Mouse (Mus musculus) liver, embryonic 11.5 days (tissue): ENCODE measurements around the gene Vps16. TPM values are rescaled to one million over a fixed set of nuclear protein-coding genes. Genes with fewer than 3 reads are reported as not detected.
A peak's percentile ranks its signal among the peaks of the same experiment; 100 is the strongest.

Experiments used
- ATAC-seq: fragments of 200-750 bp; cut with Nextera tagmentation; replicated peaks from 2 replicates; pipeline ENCODE4 v1.8.0; 2017; ENCODE audit warnings: moderate number of reproducible peaks, mild to moderate bottlenecking, moderate TSS enrichment, moderate library complexity; ENCODE audit not compliant: low FRiP score
- DNase-seq: peaks from one replicate; pipeline ENCODE4 v3.0.0-alpha.2; 2017; ENCODE audit warnings: low spot score
- H3K27ac ChIP-seq: fragments of 300-500 bp; sonication (generic); 2 replicates; pipeline ENCODE4 v1.5.1; 2014; ENCODE audit warnings: mild to moderate bottlenecking, low read depth, low read length, control low read depth
- H3K27me3 ChIP-seq: fragments of 300-500 bp; sonication (generic); replicated peaks from 2 replicates; pipeline ENCODE4 v1.6.1; 2014; ENCODE audit warnings: low read length, mixed read lengths; ENCODE audit not compliant: control insufficient read depth, insufficient read depth
- H3K36me3 ChIP-seq: fragments of 300-500 bp; sonication (generic); 2 replicates; pipeline ENCODE4 v1.6.1; 2014; ENCODE audit warnings: mild to moderate bottlenecking, low read length, moderate library complexity, mixed read lengths; ENCODE audit not compliant: control insufficient read depth, insufficient read depth
- H3K4me1 ChIP-seq: fragments of 300-500 bp; sonication (generic); replicated peaks from 2 replicates; pipeline ENCODE4 v1.6.1; 2014; ENCODE audit warnings: low read length, mixed read lengths; ENCODE audit not compliant: control insufficient read depth, insufficient read depth
- H3K4me2 ChIP-seq: fragments of 300-500 bp; sonication (generic); 2 replicates; pipeline ENCODE4 v1.6.1; 2014; ENCODE audit warnings: mild to moderate bottlenecking, control low read depth, moderate library complexity
- H3K4me3 ChIP-seq: fragments of 300-500 bp; sonication (generic); 2 replicates; pipeline ENCODE4 v1.5.1; 2014; ENCODE audit warnings: low read depth, low read length, control low read depth
- H3K9ac ChIP-seq: fragments of 300-500 bp; sonication (generic); 2 replicates; pipeline ENCODE4 v1.6.1; 2014; ENCODE audit warnings: low read depth, low read length, control low read depth
- H3K9me3 ChIP-seq: fragments of 300-500 bp; sonication (generic); 2 replicates; pipeline ENCODE4 v1.6.1; 2016; ENCODE audit warnings: low read length, inconsistent platforms, mixed read lengths; ENCODE audit not compliant: control insufficient read depth
- WGBS: fragments of 180-500 bp; shearing (Covaris S2); extraction: QIAGEN DNeasy Blood & Tissue Kit; methylation state at CpG from one replicate; pipeline ENCODE4 v1.1.7; 2014; 5-methylcytosine and 5-hydroxymethylcytosine counted together
- polyA plus RNA-seq: library from polyadenylated mRNA; unstranded; fragments of >200 nt; fragmentation: Nextera tagmentation; extraction: Ambion mirVana; gene quantifications from 2 replicates; pipeline ENCODE4 v1.2.1, GENCODE M21; 2014

The Vps16 gene
- polyA plus RNA-seq, 1 experiment from 2014 or later: 69.6 TPM

DNA sequence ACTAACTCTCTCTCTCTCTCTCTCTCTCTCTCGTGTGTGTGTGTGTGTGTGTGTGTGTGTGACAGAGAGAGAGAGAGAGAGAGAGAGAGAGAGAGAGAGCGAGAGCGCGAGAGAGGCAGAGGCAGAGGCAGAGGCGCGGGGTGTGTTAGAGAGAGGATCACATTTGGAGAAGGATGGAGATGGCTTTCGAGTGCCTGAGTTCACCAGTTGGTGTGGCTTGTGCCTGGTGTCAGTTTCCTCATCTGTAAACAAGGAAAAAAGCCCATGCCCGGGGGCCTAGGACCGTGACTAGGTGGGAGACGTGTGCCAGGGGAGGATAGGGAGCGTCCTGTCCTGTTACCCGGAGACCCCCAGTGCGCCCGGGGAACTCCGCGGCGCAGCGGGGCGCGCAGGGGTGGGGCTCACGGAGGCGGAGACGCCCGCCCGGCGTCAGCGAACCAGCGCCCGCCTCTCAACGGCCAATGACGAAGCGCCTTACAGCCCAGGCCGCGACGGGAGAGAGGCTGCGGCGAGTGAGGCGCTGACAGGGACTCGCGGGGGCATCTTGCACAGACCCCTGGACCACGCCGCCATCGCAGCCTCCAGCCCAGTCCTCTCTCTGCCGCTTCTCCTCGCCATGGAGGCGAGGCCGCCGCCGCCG is 25.8 kb downstream of the Vps16 start, which contains the start of gene Ptpra:
Gene Ptpra (plus strand): TSS at position 485 of the 640 bp plus-strand sequence.
- H3K4me3 ChIP-seq: peak within 1 kb of the TSS; percentile 87

DNA sequence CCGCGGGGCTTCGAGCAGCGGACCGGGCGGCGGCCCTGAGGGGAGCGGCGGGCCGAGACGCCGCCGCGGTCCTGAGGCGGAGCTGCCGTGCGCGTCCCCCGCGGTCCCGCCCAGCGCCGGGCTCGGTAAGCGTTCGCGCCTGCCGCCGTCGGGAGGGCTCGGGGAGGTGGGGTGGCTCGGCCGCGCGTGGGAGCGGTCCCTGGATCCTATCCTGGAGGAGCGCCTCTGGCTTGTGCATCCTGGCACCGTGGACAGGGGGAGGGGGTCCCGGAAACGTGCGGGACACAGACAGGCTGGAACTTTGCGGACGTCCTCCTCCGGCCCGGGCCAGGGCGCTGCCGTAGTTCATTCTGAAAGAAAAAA is 26.3 kb downstream of the Vps16 start:
- DNase-seq (no peak), ATAC-seq (peak; percentile 89)
- Histone ChIP-seq H3K4me1 (peaks cover 35% of the 10 kb centered on the region), H3K9ac (peak overlapping the region; percentile 81), H3K4me2 (peak overlapping the region; percentile 95), H3K27me3 (no peaks in the 10 kb centered on the region), H3K36me3 (no peaks in the 10 kb centered on the region), H3K9me3 (no peaks in the 10 kb centered on the region), H3K4me3 (peak overlapping the region; percentile 87), H3K27ac (peak overlapping the region; percentile 72; the same call in 1 of the 2 replicates)
- WGBS: 0% methylated on average over 46 of the region's 47 CpGs

More for the DNA sequence above, 25.8 kb downstream of the Vps16 start, which contains the start of gene Ptpra:
- peak within 1 kb of the TSS; percentile 72 for H3K27ac ChIP-seq
- peak within 1 kb of the TSS; percentile 81 for H3K9ac ChIP-seq
- H3K27me3 ChIP-seq: no peaks in the 10 kb centered on the region
- DNase-seq (peak; percentile 96), ATAC-seq (peak; percentile 97)
- WGBS: 0% methylated on average over 46 of the region's 50 CpGs
- no peaks in the 10 kb centered on the region for H3K36me3 ChIP-seq
- H3K9me3 ChIP-seq: no peaks in the 10 kb centered on the region
- peak within 1 kb of the TSS; percentile 95 for H3K4me2 ChIP-seq
- H3K4me1 ChIP-seq: peaks cover 35% of the 10 kb centered on the region

DNA sequence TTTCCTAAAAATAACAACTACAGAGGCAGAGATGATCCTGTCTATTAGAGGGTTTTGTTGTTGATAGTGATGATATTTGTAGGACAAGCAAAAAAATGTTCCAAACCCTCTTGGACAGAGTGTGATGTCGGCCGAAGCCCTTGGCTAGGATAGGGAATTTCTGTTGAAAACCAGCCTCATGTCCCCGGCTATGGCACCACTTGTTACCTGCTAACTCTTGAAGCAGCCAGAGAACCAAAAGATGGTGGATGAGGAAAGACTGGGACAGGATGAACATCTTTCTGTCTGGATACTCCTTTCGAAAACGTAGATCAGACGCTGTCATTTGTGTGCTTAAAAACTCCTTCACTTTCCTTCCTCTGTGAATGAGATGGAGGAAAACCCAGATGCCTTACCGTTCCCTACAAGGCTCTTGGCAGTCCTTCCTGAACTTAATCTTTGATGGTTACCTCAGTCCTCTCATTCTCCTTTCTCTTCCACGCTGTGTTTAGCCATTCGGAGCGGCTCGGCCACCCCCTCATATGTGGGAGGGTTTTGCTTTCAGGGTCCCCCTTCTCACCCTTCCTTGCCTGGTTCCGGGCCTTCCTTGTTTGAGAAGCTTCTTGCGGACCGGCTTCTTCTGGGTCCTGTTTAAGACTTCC is 27.1 kb downstream of the Vps16 start:
- no peak for DNase-seq
- Histone ChIP-seq H3K9me3 (no peaks in the 10 kb centered on the region), H3K4me1 (peaks cover 35% of the 10 kb centered on the region), H3K4me2 (peak overlapping the region; percentile 95), H3K4me3 (peak overlapping the region; percentile 87), H3K27ac (no peak overlapping the region), H3K27me3 (no peaks in the 10 kb centered on the region), H3K36me3 (no peaks in the 10 kb centered on the region), H3K9ac (peak overlapping the region; percentile 81)
- WGBS: 74% methylated on average over 14 of the region's 14 CpGs
- ATAC-seq: no peak

DNA sequence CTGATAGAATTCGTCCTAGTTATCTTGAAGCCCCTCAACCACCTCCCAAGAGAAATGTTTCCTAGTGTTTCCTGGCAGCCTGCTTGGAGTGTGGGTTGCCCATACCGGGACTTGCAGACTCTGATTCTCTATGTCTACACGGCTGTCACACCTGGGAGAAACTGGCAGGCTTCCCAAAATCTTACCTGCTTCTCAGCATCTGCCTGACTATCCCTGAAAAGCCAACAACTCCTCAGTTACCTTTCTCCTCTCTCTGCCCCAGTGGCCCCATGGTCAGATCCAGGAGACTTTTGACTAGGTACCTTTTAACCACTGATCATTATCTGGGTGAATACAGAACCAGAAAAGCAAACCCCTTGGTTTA is 27.6 kb downstream of the Vps16 start:
- 59% methylated on average over 3 of the region's 3 CpGs for WGBS
- no peaks in the 10 kb centered on the region for H3K9me3 ChIP-seq
- peaks cover 35% of the 10 kb centered on the region for H3K4me1 ChIP-seq
- no peak for DNase-seq
- no peaks in the 10 kb centered on the region for H3K27me3 ChIP-seq
- no peak for ATAC-seq
- peak overlapping the region; percentile 87; the same call in 1 of the 2 replicates for H3K4me3 ChIP-seq
- no peaks in the 10 kb centered on the region for H3K36me3 ChIP-seq
- H3K27ac ChIP-seq: no peak overlapping the region
- peak overlapping the region; percentile 95 for H3K4me2 ChIP-seq
- no peak overlapping the region for H3K9ac ChIP-seq

DNA sequence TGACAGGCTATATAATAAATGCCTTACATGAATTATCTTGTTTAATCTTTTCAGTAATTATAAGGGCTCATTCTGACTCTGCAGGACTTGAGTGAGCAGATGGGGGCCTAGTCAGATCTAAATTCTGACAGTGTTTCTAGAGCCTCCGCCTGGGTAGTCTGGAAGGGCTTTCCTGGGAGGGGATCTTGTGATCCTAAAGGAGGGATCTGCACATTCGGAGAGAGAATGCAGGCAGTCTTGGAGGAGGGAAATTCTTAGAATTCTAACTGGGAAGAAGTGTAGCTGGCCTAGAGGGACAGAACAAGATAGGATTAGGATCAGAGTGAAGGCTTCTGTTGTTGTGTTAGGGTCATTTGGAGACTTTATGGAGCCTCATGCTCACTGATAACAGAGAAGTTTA is 28.1 kb downstream of the Vps16 start:
- H3K4me2 ChIP-seq: peak overlapping the region; percentile 95; the same call in 1 of the 2 replicates
- peaks cover 35% of the 10 kb centered on the region for H3K4me1 ChIP-seq
- H3K27ac ChIP-seq: no peak overlapping the region
- H3K4me3 ChIP-seq: no peak overlapping the region
- 49% methylated on average over 2 of the region's 2 CpGs for WGBS
- H3K27me3 ChIP-seq: no peaks in the 10 kb centered on the region
- no peaks in the 10 kb centered on the region for H3K9me3 ChIP-seq
- no peak for DNase-seq
- H3K36me3 ChIP-seq: no peaks in the 10 kb centered on the region
- no peak overlapping the region for H3K9ac ChIP-seq
- no peak for ATAC-seq

DNA sequence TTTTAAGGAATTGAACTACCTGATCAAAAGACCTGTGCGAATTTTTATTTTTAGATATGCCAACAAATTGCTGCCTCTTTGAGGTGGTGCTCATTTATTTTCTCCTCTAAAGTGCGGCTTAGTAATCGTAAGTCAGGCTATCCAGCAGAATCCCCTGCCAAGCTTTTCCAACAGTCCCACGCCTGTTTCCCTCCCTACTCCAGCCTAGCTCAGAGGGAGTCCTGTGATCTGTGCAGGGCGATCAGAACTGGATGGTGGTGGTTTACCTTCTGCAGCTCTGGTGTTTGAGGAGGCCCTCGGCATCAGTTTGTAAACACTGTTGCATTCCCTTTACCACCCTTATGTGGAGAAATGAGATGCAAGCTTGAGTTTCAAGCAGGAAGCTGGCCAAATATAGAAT is 29.3 kb downstream of the Vps16 start:
- Histone ChIP-seq H3K9me3 (no peaks in the 10 kb centered on the region), H3K4me3 (no peak overlapping the region), H3K27ac (no peak overlapping the region), H3K27me3 (no peaks in the 10 kb centered on the region), H3K36me3 (no peaks in the 10 kb centered on the region), H3K9ac (no peak overlapping the region), H3K4me2 (no peak overlapping the region), H3K4me1 (peaks cover 35% of the 10 kb centered on the region)
- no peak for DNase-seq
- 73% methylated on average over 6 of the region's 6 CpGs for WGBS
- no peak for ATAC-seq

DNA sequence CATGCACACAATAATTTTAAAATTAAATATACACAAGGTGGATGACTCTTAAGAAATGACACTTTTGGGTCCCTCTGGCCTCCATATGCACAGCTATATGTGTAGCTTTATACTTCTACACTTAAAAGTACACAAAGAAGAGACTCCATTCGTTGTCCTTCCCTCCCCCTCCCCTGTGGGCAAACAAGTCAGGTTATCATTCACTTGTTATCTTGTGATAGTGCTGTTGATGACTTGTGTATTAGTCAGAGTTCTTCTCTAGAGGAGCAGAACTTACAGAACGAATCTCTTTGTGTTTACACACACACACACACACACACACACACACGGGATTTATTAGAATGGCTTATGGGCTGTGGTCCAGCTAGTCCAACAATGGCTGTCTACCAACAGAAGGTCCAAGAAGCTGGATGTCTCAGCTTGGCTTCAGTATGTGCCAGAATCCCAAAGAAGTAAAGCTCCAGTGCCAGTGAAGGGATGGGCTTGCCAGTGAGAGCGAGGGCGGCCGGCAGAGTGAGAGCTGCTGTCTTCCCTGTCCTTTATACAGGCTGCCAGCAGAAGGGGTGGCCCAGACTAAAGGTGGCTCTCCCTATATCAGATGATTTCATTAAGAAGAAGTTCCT is 30.7 kb downstream of the Vps16 start:
- H3K4me2 ChIP-seq: no peak overlapping the region
- H3K27me3 ChIP-seq: no peaks in the 10 kb centered on the region
- H3K36me3 ChIP-seq: no peaks in the 10 kb centered on the region
- WGBS: 74% methylated on average over 6 of the region's 6 CpGs
- DNase-seq: no peak
- H3K27ac ChIP-seq: no peak overlapping the region
- no peak for ATAC-seq
- no peaks in the 10 kb centered on the region for H3K9me3 ChIP-seq
- H3K9ac ChIP-seq: no peak overlapping the region
- H3K4me3 ChIP-seq: no peak overlapping the region
- peaks cover 28% of the 10 kb centered on the region for H3K4me1 ChIP-seq

DNA sequence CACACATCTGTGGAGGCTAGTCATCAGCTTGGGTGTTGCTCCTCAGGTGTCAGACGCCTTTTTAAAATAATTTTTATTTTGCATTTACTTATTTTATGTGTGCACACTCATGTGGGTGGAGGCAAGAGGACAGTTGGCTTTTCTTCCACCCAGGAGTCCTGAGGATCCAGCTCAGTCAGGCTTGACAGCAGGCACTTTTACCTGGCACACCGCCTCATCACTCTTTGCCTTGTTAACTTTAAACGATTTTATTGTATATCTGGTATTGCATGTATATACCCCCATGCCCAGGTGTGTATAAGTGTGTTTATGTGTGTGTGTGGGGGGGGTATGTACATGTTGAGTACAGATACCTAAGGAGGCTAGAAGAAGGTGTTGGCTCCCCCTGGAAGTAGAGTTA is 33.7 kb downstream of the Vps16 start:
- DNase-seq (no peak), ATAC-seq (no peak)

More for the DNA sequence above, 33.7 kb downstream of the Vps16 start:
- Histone ChIP-seq H3K27ac (no peak overlapping the region), H3K4me3 (no peak overlapping the region), H3K9ac (no peak overlapping the region), H3K36me3 (no peaks in the 10 kb centered on the region), H3K4me1 (peaks cover 9% of the 10 kb centered on the region), H3K4me2 (no peak overlapping the region), H3K27me3 (no peaks in the 10 kb centered on the region), H3K9me3 (no peaks in the 10 kb centered on the region; the same call in 1 of the 2 replicates)
- WGBS: 86% methylated on average over 3 of the region's 3 CpGs
